Mouse (Mus musculus): ENCODE data around the gene Vav3. TPM values are rescaled to one million over a fixed set of nuclear protein-coding genes. Genes with fewer than 3 reads are reported as not detected.

Gene Vav3
- total RNA-seq, 2 experiments from 2014 or later: 7.0 to 8.1 TPM

DNA sequence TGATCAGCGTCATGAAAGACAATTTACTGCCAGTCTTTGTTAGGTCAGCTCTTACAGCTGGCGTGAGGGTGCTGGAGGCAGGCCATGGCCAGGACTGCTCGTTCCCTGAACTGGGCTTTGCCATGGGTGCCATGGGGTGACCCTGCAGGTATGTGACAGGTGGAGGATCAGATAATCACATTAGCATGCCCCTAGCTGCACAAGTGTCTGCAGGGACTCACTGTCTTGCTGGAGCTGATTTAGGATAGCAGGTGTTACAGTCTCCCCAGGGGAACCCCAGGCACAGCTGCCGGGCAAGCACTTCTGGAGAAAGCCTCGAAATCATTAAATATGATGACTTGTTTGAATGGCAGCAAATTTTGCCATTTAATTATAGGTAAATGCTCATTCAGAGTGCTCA lies 156.0 kb downstream of the Vav3 start:
- no peak for DNase-seq (ENCODE audit: low spot score in 2 of 2)

DNA sequence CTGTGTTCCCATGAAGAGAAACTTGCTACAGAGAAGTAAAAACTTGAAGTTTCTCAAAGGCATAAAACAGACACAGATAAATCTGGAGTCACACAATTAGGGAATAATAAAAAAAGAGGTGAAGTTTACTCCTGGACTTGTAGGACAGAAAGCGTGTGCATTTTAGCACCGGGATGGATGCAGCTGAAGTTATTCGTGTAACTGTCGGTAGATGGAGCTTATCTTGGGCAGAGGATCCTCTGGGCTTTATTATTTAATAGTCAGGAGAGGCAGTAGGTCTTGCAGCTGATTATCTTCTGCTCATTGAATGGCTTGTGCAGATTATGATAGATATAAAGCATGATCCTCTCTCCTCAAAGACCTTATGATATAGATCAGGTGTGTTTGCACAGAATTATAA lies 156.6 kb downstream of the Vav3 start:
- DNase-seq (ENCODE audit: low spot score in 2 of 2): no peak

DNA sequence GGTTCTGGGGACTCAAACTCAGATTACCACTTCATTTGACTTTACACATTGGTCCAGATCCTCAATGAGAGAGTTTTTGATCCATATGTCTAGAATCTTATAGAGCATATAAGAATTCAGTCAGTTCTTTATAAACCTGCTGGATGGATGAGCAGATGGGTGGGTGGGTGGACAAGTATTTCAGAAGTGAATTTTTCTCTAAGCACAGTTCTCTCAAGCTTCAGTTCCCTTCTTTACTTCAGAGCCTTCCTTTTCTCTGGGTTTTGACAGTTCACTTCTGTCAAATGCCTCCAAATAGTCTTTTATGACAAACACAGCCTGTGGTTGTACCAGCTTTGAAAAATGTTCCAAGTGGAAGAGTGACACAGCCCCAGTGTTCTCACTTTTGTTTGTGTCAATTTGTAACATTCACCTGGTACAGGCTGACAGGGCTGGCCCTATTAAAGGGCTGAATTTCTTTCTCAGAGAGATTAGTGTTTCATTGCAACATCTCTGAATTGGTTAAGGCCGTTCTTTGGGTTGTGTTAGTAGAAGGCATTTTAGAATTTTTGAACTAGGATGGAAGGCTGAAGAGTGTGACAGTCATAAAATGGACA lies 159.5 kb downstream of the Vav3 start:
- no peak for DNase-seq (ENCODE audit: low spot score in 2 of 2)

DNA sequence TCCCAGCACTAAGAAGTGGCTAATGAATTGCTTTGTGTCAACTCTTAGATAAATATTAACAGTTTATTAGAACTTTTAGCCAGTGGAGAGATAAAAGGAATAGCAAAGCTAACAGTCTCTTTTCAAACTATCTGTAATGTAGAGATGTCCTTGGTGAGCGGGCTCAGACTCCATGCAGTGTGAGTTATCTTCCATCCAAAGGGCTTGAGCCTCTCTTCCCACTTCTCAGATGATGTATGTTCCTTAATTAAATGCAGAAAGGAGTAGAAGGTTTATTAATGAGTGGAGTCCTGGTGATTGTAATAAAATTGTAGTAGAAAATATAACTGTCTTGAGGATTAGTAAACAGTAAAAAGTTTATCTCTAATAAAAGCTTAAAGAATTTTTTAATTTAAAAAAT lies 169.3 kb downstream of the Vav3 start:
- DNase-seq (ENCODE audit: low spot score in 2 of 2): no peak

DNA sequence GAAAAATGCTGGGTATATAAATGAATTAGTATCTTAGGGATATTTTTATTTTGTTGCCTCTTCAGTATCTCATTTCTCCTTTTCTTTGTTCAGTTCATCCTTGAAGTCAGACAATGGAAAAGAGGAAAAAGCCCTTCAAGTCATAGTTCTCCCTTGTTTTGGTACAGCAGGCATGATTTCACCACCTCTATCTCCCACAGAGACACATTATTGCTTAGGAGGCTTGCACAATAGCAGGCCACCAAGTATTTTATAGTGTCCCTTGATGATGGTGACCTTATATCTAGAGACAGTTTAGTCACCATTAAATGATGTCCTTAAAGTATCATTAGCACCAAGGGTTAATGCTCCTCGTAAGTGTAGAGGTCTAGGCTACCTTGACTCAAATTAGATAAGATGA lies 171.4 kb downstream of the Vav3 start:
- DNase-seq (ENCODE audit: low spot score in 2 of 2): no peak

DNA sequence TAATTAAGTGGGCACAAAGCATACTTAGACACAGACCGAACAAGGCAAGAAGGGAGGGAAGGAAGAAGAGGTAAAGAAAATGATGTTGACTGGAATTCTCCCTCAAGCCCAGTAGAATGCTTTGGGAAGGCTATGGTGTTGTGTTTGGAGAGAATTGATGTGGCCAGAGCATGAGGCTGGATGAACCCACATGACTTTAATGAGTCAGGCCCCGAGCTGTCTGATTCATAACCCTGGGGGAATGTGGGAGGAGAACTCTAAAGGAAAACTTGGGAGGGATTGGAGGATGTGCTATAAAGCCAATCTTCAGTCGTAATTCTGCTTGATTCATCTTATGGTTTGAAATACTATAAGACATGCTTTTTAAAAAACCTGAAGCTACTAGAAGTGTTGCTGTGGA lies 175.0 kb downstream of the Vav3 start:
- no peak for DNase-seq (ENCODE audit: low spot score in 2 of 2)

DNA sequence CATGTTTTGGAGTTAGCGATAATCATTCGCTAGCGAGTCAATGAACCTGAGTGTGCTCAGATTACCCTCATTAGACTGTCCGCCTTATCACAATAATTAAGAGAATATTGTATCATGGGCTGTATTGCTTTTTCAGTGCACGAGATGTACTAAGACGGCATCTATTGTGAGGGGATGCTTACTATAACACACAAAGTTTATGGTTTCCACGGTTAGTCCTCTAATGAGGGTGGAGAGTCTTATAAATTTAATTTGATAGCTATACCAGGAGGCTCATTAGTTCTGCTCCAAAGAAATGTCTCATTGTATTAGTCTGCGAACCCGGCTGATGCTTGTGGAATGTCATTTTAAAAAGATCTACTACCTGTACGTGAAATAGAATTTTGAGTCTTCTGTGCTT lies 175.9 kb downstream of the Vav3 start:
- DNase-seq (ENCODE audit: low spot score in 2 of 2): no peak

DNA sequence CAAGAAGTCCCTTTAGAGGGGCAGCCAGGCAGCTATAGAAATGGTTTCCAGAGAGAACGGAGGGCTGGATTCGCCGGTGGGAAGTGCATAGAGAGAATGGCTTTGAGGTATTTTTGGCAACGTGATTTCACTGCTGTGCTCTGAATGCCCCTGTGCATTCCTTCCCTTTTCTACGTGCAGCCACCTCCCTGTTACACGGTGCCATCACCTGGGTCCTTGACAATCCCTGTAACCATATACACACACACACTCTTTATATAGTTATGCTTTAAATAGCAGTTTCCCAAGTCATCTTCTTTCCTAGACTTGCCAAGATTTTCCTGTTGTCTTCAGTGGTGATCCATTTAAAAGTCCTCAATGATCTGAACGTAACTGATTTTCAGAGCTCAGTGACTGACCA lies 181.7 kb downstream of the Vav3 start:
- DNase-seq (ENCODE audit: low spot score in 2 of 2): no peak

DNA sequence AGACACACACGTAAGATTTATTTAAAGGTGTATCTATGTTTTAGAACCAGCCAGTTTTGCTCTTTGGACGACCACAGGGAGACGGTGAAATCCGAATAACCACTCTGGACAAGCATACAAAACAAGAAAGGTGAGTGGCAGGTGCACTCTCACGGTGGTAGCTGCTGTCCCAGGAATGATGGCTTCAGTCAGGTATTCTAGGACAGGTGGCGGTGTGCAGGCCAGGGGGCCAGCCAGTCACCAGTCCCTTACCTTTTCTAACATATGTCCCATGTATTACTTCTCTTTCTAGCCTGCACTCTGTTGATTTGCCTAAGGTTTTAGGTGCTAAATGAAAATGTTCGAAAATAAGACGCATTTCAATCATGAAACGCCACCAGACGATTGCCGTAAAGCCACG lies 185.4 kb downstream of the Vav3 start:
- no peak for DNase-seq (ENCODE audit: low spot score in 2 of 2)

DNA sequence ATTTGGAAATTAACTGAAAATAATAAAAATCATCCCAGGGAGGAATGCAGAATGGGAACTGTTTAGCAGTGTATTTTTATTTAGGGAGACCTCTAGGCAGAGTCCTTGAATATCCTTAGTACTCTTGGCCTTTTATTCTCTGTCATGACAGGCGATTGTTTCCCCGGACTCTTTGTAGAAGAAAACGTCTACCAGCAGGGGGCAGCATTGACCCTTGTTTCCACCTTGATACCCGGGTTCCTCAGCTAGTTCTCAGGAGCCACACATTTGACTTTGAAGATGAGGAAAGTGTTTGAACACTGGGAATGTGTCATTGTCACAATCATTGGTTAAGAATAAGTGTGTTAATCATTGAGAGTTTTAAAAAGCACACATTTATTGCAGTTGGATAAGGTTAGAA lies 185.8 kb downstream of the Vav3 start:
- peak; percentile 87 to 90 for DNase-seq (ENCODE audit: low spot score in 2 of 2)

DNA sequence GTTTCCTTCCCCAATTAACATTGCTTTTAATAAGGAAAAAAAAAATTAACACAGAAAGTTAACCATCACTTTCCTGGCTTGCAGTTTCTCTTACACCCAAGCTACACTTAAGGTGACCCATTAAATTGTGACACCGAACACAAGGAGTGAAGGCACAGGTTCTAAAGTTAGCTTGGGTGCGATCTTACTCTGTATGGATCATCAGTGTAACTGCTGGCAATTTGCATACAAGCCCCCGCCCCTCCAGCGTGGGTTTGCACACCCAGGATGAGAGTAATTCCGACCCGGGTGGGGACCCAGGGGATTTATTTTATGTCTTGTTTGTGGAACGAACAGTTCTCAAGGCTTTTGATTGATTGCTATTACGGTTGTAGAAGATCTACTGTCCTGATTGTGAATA lies 186.2 kb downstream of the Vav3 start:
- no peak for DNase-seq (ENCODE audit: low spot score in 2 of 2)

DNA sequence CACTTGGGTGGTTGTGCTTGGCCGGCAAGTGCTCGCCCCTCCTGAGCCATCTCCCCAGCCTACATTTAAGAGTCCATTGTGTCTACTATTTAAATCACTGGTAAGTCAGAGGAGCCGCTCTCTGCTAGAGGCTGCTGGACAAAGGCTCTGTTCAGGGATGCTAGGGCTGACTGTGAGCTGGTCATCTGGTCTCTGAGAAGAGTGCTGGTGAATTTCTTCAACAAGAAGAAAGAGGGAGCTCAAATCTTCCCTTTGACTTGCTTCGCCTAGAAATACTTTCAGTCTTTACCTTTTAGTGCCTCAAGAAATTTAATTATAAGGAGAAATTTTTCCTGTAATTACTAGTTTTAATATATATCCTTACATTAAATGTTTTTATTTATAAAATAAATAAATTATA lies 188.2 kb downstream of the Vav3 start:
- DNase-seq (ENCODE audit: low spot score in 2 of 2): no peak

DNA sequence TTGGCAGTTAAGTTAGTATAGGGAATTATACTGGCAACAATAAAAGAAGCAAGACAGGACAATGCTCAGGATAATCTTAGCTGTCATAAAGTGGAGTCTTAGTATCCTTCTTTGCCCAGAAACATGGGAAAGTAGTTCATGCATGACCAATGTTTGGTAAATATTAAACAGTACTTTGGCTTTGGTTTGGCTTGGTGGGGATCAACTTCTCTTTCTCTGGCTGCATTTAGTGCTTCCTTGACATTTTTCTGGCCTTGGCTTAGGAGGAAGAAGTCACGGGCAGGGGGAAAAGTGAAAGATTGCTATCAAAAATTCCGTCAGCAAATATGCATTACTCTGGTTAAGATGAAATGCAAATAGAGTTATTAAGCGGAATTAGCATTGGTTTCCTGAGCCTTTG lies 197.2 kb downstream of the Vav3 start:
- DNase-seq (ENCODE audit: low spot score in 2 of 2): no peak

DNA sequence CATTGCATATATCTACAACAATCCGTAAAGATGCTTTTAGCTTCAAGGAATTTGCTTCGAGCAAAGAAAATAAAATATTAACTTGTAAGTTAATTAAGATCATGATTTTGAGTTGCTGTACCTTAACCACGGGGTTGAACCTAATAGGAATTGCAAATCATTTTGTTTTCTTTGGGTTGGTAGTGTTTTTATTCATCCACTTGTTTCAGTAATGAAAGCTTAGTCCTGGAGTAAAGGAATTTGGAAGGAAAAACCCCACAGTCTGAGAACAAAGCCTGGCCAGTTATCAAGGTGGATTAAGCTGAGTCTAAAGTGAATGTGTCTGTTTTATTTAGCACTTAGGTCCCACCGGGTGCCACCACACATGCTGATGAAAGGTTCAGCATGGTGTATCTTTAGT lies 199.6 kb downstream of the Vav3 start:
- DNase-seq (ENCODE audit: low spot score in 2 of 2): no peak

DNA sequence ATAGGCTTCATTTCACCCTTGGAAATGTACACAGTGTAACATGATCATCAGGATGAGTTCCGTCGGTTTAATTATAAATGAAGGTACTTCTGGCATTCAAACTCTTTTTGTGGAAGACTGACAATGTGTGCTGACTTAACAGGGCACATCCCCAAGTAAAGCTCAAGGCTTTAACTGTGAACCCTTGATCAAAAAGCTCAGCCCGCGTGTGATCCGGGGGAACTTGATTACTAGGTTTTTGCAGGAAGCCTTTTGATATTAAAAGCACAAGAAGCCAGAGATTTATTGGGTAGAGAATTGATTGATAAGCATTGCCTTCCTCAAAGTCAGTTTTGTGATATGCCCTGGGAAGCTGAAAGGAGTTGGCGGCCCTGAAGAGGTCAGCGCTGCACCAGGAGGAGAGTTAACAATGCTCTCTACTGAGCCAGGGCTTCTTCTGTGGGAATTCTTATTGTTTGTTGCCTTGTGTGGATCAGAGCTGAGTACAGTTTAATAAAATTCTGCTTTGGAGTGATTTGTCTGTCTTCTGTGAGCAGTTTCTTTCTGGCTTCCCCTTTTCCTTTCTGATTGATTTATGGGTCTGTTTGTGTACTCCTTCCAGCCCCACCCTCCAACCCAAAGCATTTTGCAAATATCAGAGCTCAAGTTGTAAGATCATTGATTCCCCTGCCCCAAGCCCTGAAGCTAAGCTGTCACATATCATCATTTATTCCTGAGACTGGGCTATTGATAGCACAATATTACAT lies 204.2 kb downstream of the Vav3 start:
- no peak for DNase-seq (ENCODE audit: low spot score in 2 of 2)

DNA sequence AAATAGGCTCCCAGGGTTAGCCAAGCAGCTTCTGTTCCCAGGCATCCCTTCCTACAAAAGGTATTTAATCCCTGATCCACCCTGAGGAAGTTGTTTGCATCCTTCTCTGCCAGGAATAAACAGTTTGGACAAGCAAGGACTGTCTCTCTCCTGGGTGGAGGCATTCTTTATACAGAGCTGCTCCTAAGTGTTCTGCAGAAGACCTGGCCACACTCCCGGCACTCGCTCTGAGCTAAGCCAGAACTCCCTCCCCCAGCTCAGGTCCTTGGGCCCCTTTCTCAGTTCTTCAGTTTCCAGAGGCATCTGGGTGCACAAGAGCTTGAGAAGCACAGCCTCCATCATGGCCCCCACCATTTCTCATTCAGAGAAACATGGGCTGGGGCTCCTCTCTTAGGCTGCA lies 216.9 kb downstream of the Vav3 start:
- no peak for DNase-seq (ENCODE audit: low spot score in 2 of 2)

DNA sequence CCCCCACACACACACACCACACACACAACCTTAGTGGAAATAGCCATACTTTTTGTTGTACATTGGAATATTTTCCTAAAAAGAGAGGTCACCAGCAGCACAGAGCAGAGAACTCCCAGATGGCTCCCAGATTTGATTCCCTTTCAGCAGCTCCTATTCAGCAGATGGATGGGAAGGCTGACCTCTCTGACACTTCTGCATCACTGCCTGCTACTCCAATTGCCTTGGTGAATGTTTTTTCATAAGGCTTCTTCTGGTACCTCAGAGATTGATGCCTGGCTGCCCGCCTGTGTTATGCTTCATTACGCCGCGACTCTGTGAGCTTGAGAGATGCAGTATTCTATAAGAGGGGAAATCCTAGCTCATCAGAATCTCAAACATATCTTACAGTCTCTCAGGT lies 220.8 kb downstream of the Vav3 start:
- no peak for DNase-seq (ENCODE audit: low spot score in 2 of 2)

DNA sequence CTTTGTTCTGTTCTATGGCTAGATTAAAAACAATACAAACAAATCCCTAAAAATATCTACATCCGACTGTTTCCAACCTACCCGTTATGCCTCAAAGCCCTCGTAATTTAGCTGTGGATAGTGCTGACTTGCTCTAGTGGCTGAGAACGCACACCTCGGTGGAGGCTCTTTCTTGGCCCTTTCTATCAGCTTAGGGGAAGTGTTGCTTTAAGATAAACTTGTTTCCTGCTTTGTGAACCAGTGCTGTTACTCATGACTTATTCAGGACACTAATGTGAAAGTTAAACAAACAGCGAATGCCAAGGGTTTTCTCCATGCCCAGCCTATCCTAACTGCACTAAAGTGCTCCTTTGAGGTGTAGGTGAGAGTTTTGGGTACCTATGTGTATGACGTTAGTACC lies 221.3 kb downstream of the Vav3 start:
- no peak for DNase-seq (ENCODE audit: low spot score in 2 of 2)

DNA sequence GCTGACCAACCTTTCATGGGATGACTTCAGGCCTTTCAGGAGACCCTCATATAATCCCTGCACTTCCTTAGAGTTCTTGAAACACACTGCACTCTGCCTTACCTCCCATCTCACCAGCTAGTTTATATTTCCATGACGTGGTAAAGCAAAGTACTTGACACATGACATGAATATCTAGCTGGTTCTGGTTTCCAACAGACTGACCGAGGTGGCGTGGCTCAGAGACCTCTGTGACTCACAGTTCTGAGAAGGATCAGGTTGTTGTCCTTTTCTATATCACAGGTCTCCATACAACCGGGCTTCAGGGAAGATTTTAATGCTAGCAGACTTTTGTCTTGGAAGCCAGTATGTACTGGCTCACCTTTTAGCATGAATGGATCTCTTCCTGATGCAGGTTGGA lies 221.8 kb downstream of the Vav3 start:
- no peak for DNase-seq (ENCODE audit: low spot score in 2 of 2)

DNA sequence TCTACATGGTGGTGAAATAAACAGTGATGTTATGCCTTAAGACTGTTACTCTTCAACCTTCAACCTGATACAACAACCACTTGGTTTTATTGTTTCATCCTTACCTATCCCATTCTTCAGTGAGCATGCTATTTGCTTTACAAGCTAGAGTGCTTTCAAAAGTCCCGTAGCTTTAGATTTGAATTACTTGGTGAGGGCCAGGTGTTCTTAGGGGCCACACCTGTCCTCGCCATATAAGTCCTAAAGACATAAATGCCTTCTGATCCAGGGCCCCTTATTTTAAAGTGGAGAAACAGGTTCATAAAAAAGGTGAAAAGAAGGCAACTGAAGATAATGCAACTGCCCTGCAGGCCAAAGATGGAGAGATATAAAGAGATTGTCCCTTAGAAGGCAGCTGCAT lies 224.0 kb downstream of the Vav3 start:
- no peak for DNase-seq (ENCODE audit: low spot score in 2 of 2)

DNA sequence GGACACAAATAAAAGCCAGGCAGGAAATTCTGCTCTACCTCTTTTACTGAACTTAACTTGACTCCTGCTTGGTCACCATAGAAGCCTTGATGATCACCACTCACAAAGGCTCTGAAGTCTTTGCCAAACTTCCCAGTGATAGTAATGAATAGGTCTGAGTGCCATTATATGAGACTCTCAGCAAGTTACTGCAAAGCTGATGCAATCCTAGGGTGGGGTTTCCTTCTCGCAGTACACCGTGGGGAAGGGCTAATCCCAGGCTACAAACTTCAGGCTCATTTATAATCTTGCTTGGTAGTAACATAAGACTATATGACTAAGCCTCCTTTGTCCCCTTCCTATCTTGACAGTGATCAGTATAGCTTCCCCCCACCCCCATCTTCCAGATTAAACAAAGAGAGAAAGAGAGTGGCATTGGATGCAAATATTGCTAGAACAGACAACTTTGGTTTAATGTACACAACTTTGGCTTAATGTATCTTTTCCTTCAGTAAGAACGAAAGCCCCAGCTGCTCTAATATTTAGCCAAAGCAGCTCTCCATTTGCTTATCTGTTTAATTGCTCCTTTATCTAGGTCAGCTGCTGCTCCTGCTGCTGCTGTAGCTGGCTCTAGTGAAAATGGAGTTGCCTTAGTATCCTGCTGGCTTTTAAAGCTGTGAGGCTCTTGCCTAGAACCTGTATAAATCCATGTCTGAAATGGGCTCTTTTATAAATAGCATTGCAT lies 228.3 kb downstream of the Vav3 start:
- DNase-seq (ENCODE audit: low spot score in 2 of 2): no peak

DNA sequence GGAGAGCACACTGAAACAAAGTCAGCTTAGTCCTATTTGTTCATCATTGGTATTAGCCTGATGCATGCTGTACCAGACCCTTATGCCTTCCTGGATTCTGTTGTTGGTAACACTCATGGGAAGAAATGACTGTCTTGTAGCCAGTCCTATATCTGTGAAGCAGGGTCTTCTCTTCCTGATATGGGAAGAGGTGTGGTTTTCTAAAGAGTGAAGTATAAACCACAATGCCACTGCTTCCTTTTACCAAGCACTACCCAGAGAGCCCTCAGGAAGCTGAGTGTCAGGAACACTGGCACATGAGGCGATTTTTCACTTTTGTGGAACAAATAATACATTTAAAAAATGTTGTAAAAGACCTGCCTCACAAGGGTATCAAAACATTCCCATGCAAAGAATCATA lies 231.0 kb downstream of the Vav3 start:
- no peak for DNase-seq (ENCODE audit: low spot score in 2 of 2)

DNA sequence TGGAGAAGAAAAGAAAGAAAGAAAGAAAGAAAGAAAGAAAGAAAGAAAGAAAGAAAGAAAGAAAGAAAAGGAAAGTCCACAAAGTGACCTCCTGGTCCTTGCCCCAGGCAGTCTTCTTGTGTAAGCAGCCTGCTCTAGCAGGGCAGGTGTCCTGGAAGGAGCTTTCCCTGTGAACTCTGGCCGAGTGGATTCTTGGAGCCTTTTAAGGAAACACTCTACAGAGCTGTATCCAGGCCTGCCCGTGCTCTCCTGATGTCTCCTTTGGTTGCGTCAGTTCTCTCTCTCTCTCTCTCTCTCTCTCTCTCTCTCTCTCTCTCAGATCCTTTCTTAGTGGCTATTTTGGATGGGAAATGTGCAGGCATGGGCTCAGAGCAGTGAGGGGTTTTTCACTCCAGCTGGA lies 232.4 kb downstream of the Vav3 start:
- no peak for DNase-seq (ENCODE audit: low spot score in 2 of 2)
